Mouse (Mus musculus) limb, embryonic 12.5 days (tissue): Measurements from ENCODE around the gene Ube2m. TPM values are rescaled to one million over a fixed set of nuclear protein-coding genes. Genes with fewer than 3 reads are reported as not detected.

Experiments used
- ATAC-seq: fragments of 200-750 bp; cut with Nextera tagmentation; 2 replicates; pipeline ENCODE4 v1.8.0; 2017; ENCODE audit warnings: low read depth, moderate TSS enrichment; ENCODE audit not compliant: insufficient number of reproducible peaks, insufficient read depth, low FRiP score, low TSS enrichment
- H3K27ac ChIP-seq: fragments of 300-500 bp; sonication (generic); 2 replicates; pipeline ENCODE4 v1.5.1; 2016; ENCODE audit warnings: mild to moderate bottlenecking, moderate library complexity
- H3K27me3 ChIP-seq: fragments of 300-500 bp; sonication (generic); 2 replicates; pipeline ENCODE4 v1.6.1; 2016; ENCODE audit warnings: mild to moderate bottlenecking, moderate library complexity
- H3K36me3 ChIP-seq: fragments of 300-500 bp; sonication (generic); 2 replicates; pipeline ENCODE4 v1.6.1; 2016; ENCODE audit warnings: mild to moderate bottlenecking, moderate library complexity
- H3K4me1 ChIP-seq: fragments of 300-500 bp; sonication (generic); replicated peaks from 2 replicates; pipeline ENCODE4 v1.6.1; 2016
- H3K4me2 ChIP-seq: fragments of 300-500 bp; sonication (generic); 2 replicates; pipeline ENCODE4 v1.6.1; 2016; ENCODE audit warnings: mild to moderate bottlenecking, moderate library complexity
- H3K4me3 ChIP-seq: fragments of 300-500 bp; sonication (generic); replicated peaks from 2 replicates; pipeline ENCODE4 v1.5.1; 2016; ENCODE audit warnings: mild to moderate bottlenecking
- H3K9ac ChIP-seq: fragments of 300-500 bp; sonication (generic); replicated peaks from 2 replicates; pipeline ENCODE4 v1.6.1; 2016; ENCODE audit warnings: mild to moderate bottlenecking, moderate library complexity
- H3K9me3 ChIP-seq: fragments of 300-500 bp; sonication (generic); 2 replicates; pipeline ENCODE4 v1.6.1; 2016; ENCODE audit warnings: mild to moderate bottlenecking, moderate library complexity
- WGBS: fragments of 180-500 bp; shearing (Covaris S2); methylation state at CpG from one replicate; pipeline ENCODE4 v1.1.7; 2016; 5-methylcytosine and 5-hydroxymethylcytosine counted together
- polyA plus RNA-seq: library from polyadenylated mRNA; unstranded; fragments of >200 nt; fragmentation: Nextera tagmentation; extraction: Ambion mirVana; gene quantifications from 2 replicates; pipeline ENCODE4 v1.2.1, GENCODE M21; 2016

Gene Ube2m
- polyA plus RNA-seq, 1 experiment from 2014 or later: 160 TPM

DNA sequence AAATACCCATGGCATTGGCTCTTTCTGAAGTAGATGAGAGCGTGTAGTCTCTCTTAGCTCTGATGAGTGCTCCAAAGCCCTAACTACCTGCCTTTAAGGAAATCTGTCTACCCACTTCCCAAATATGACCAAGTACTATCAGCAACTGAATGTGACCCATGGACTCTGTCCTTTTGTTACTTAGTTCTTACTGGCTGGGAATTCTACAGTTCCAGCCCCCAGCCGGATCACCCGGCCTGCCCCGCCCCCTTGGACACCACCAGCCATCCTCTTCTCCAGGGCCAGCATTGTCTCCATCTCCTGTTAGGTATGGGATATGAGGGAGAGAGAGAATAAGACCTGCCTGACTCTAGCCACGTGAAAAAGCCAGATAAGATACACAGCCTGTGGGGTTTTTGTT lies 40.0 kb downstream of the Ube2m start, which contains the start of gene Slc27a5:
Slc27a5 (minus strand) TSS at position 140 of the 400 bp plus-strand sequence.
- no peaks in the 10 kb centered on the region for H3K36me3 ChIP-seq
- H3K4me1 ChIP-seq: no peaks in the 10 kb centered on the region
- H3K27me3 ChIP-seq: no peaks in the 10 kb centered on the region
- no peak for ATAC-seq
- no peak within 1 kb of the TSS for H3K4me3 ChIP-seq
- H3K27ac ChIP-seq: no peak within 1 kb of the TSS
- WGBS: 83% methylated on average over 5 of the region's 5 CpGs
- no peaks in the 10 kb centered on the region for H3K9me3 ChIP-seq
- no peak within 1 kb of the TSS for H3K9ac ChIP-seq
- no peak within 1 kb of the TSS for H3K4me2 ChIP-seq

DNA sequence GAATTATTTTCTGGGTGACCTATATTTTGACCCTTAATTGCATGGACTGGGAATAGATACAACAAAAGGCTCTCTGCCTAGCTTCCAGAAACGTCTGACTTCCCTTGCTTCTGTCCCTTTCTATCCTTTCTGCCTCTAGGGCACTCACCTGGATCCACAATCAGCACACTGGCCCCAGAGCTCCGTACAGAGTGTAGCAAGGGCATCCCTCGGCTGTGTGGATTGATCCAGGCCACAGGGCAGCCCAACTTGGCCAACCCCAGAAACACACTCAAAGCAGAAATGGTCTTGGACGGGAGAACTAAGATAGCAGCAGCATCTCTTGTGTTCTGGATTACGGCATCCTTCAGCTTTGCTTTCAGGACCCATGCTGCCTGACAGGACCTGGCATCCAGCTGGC lies 40.8 kb downstream of the Ube2m start:
- H3K36me3 ChIP-seq: no peaks in the 10 kb centered on the region
- WGBS: 65% methylated on average over 5 of the region's 5 CpGs
- no peak overlapping the region for H3K9ac ChIP-seq
- no peak overlapping the region for H3K27ac ChIP-seq
- no peaks in the 10 kb centered on the region for H3K27me3 ChIP-seq
- H3K4me1 ChIP-seq: no peaks in the 10 kb centered on the region
- H3K4me3 ChIP-seq: no peak overlapping the region
- no peaks in the 10 kb centered on the region for H3K9me3 ChIP-seq
- ATAC-seq: no peak
- H3K4me2 ChIP-seq: no peak overlapping the region

DNA sequence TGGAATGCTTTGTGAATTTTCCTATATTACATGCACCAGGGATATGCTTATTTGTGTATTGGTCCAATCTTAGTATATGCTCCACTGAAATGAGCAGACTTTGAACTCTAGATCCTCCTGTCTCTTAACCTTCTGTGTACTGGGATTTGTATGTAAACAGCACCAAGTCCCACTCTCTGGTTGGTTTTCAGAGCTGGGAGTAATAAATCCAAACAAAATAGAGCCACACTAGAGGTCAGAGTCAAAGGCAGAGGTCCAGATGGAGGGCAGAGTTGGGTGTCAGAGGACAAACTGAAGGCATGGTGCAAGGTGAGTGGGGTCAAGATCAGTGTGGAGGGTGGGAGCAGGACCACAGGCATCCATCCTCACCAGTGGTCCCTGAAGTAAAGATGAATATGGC lies 42.2 kb downstream of the Ube2m start:
- no peaks in the 10 kb centered on the region for H3K36me3 ChIP-seq
- no peak overlapping the region for H3K9ac ChIP-seq
- no peaks in the 10 kb centered on the region for H3K4me1 ChIP-seq
- H3K4me3 ChIP-seq: no peak overlapping the region
- H3K9me3 ChIP-seq: no peaks in the 10 kb centered on the region
- no peaks in the 10 kb centered on the region for H3K27me3 ChIP-seq
- no peak overlapping the region for H3K27ac ChIP-seq
- no peak overlapping the region for H3K4me2 ChIP-seq
- ATAC-seq: no peak

- no peaks in the 10 kb centered on the region for H3K9me3 ChIP-seq
- no peak overlapping the region for H3K4me3 ChIP-seq
- no peaks in the 10 kb centered on the region for H3K4me1 ChIP-seq
- no peaks in the 10 kb centered on the region; the same call in 1 of the 2 replicates for H3K27me3 ChIP-seq
- H3K27ac ChIP-seq: no peak overlapping the region
- no peak overlapping the region for H3K4me2 ChIP-seq
- no peak overlapping the region for H3K9ac ChIP-seq
- ATAC-seq: no peak
- no peaks in the 10 kb centered on the region for H3K36me3 ChIP-seq
- 88% methylated on average over 10 of the region's 10 CpGs for WGBS
These were observed 44.9 kb downstream of the Ube2m start for GRCm38 (mm10) chr7:12993148-12993547.

DNA sequence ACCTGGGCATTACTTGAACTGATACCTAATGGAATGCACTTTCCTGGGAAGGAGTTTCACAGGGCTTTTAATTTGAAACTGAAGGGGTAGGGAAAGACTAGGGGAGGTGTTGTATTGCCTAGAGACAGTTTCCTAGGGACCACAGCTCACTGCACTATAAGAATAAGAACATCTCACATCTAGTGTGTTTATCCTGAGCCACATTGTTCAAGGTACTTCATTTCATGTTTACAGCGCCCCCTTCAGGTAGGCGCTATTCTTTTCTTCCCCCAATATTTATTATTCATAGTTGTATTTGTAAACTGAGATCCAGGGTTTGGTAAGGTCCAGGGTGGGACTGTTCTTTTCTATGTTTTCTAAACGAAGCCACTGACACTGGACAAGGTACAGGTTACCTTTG lies 45.9 kb downstream of the Ube2m start:
- H3K36me3 ChIP-seq: no peaks in the 10 kb centered on the region
- no peaks in the 10 kb centered on the region for H3K4me1 ChIP-seq
- no peak for ATAC-seq
- no peaks in the 10 kb centered on the region for H3K9me3 ChIP-seq
- no peaks in the 10 kb centered on the region; the same call in 1 of the 2 replicates for H3K27me3 ChIP-seq
- no peak overlapping the region for H3K9ac ChIP-seq
- no peak overlapping the region for H3K4me2 ChIP-seq
- WGBS: 4% methylated on average over 3 of the region's 3 CpGs
- no peak overlapping the region for H3K4me3 ChIP-seq
- no peak overlapping the region for H3K27ac ChIP-seq

- no peak for ATAC-seq
These were observed 50.5 kb downstream of the Ube2m start for GRCm38 (mm10) chr7:12987409-12988189.

DNA sequence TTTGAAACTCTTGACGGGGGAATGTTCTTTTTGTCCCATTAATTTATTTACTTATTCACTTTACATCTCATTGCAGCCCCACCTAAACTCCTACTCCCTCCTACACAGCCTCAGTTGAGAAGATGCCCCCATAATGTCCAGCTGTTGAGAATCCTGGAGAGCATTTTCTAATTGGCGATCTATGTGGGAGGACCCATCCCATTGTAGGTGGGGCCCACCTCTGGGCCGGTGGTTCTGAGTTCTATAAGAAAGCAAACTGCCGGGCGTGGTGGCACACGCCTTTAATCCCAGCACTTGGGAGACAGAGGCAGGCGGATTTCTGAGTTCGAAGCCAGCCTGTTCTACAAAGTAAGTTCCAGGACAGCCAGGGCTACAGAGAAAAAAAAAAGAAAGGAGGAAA lies 51.2 kb downstream of the Ube2m start:
- Histone ChIP-seq H3K36me3 (peaks cover 9% of the 10 kb centered on the region; the same call in 1 of the 2 replicates), H3K4me2 (no peak overlapping the region), H3K4me3 (no peak overlapping the region), H3K9ac (no peak overlapping the region), H3K4me1 (no peaks in the 10 kb centered on the region), H3K9me3 (no peaks in the 10 kb centered on the region), H3K27me3 (no peaks in the 10 kb centered on the region; the same call in 1 of the 2 replicates), H3K27ac (no peak overlapping the region)
- WGBS: 83% methylated on average over 8 of the region's 8 CpGs
- ATAC-seq: no peak

More at GRCm38 (mm10) chr7:12987409-12988189, 50.5 kb downstream of the Ube2m start:
- Histone ChIP-seq H3K27ac (no peak overlapping the region), H3K9ac (no peak overlapping the region), H3K27me3 (no peaks in the 10 kb centered on the region; the same call in 1 of the 2 replicates), H3K9me3 (no peaks in the 10 kb centered on the region), H3K36me3 (peaks cover 2% of the 10 kb centered on the region; the same call in 1 of the 2 replicates), H3K4me1 (no peaks in the 10 kb centered on the region), H3K4me2 (no peak overlapping the region), H3K4me3 (no peak overlapping the region)
- 88% methylated on average over 8 of the region's 8 CpGs for WGBS

- ATAC-seq: no peak
- H3K4me2 ChIP-seq: no peak overlapping the region
These were observed 52.4 kb downstream of the Ube2m start for GRCm38 (mm10) chr7:12985724-12986123.

More at GRCm38 (mm10) chr7:12985724-12986123, 52.4 kb downstream of the Ube2m start:
- no peak overlapping the region for H3K9ac ChIP-seq
- no peaks in the 10 kb centered on the region; the same call in 1 of the 2 replicates for H3K27me3 ChIP-seq
- H3K36me3 ChIP-seq: peaks cover 14% of the 10 kb centered on the region; the same call in 1 of the 2 replicates
- no peaks in the 10 kb centered on the region for H3K4me1 ChIP-seq
- H3K4me3 ChIP-seq: no peak overlapping the region
- WGBS: 86% methylated on average over 1 of the region's 1 CpGs
- H3K9me3 ChIP-seq: no peaks in the 10 kb centered on the region
- H3K27ac ChIP-seq: no peak overlapping the region

Other genes starting within 250 kb of the Ube2m start
- 17.4 and 17.8 TPM in 2 replicates for gene Zscan18, start 234.6 kb downstream of the Ube2m start, polyA plus RNA-seq
- gene Zfp329, start 219.4 kb downstream of the Ube2m start, polyA plus RNA-seq: 19.7 TPM in 2 replicates
- 34.9 and 37.4 TPM in 2 replicates for gene Zfp110, start 203.5 kb downstream of the Ube2m start, polyA plus RNA-seq
- 7.1 and 8.0 TPM in 2 replicates for gene Zfp128, start 157.1 kb downstream of the Ube2m start, polyA plus RNA-seq
- 15.6 and 16.4 TPM in 2 replicates for gene Zscan22, start 140.5 kb downstream of the Ube2m start, polyA plus RNA-seq
- gene Rps5, start 116.0 kb downstream of the Ube2m start, polyA plus RNA-seq: 884 and 916 TPM in 2 replicates
- gene Rnf225, start 110.9 kb downstream of the Ube2m start, polyA plus RNA-seq: 0.70 and 0.83 TPM in 2 replicates
- gene Zfp324, start 72.4 kb downstream of the Ube2m start, polyA plus RNA-seq: 10.9 and 13.3 TPM in 2 replicates
- gene Zfp446, start 60.4 kb downstream of the Ube2m start, polyA plus RNA-seq: 11.4 and 13.5 TPM in 2 replicates
- 0.12 TPM in 1 of 2 replicates, not detected in the other for gene Slc27a5, start 40.1 kb downstream of the Ube2m start, polyA plus RNA-seq
- 496 and 531 TPM in 2 replicates for gene Trim28, start 39.2 kb downstream of the Ube2m start, polyA plus RNA-seq
- 28.7 and 29.9 TPM in 2 replicates for gene Zbtb45, start 28.2 kb downstream of the Ube2m start, polyA plus RNA-seq
- 102 and 104 TPM in 2 replicates for gene Chmp2a, start 3.5 kb downstream of the Ube2m start, polyA plus RNA-seq
- gene Mzf1, start 16.5 kb upstream of the Ube2m start, polyA plus RNA-seq: 3.8 and 3.9 TPM in 2 replicates
- gene Vmn1r85, start 56.9 kb upstream of the Ube2m start, polyA plus RNA-seq: not detected in 2 replicates
- not detected in 2 replicates for gene Vmn1r86, start 81.6 kb upstream of the Ube2m start, polyA plus RNA-seq
- gene Vmn1r87, start 101.9 kb upstream of the Ube2m start, polyA plus RNA-seq: not detected in 2 replicates
- gene Vmn1r88, start 121.3 kb upstream of the Ube2m start, polyA plus RNA-seq: not detected in 2 replicates
- not detected in 2 replicates for gene Vmn1r89, start 174.7 kb upstream of the Ube2m start, polyA plus RNA-seq
- 134 and 137 TPM in 2 replicates for gene Lig1, start 239.0 kb upstream of the Ube2m start, polyA plus RNA-seq
- gene Zswim9, start 240.4 kb upstream of the Ube2m start, polyA plus RNA-seq: 12.6 and 15.0 TPM in 2 replicates